Mouse (Mus musculus) kidney, embryonic 16.5 days (tissue): Measurements from ENCODE around the gene Olfr960. TPM values are rescaled to one million over a fixed set of nuclear protein-coding genes. Genes with fewer than 3 reads are reported as not detected.

ENCODE experiments used
- polyA plus RNA-seq: library from polyadenylated mRNA; unstranded; fragments of >200 nt; fragmentation: Nextera tagmentation; extraction: Ambion mirVana; gene quantifications from 2 replicates; pipeline ENCODE4 v1.2.1, GENCODE M21; 2015

The Olfr960 gene
- polyA plus RNA-seq, 1 experiment from 2014 or later = not detected

Other genes with a start within 250 kb of the Olfr960 start
- not detected in 2 replicates for gene Olfr951, start 234.0 kb upstream of the Olfr960 start, polyA plus RNA-seq
- gene Olfr952, start 194.2 kb upstream of the Olfr960 start, polyA plus RNA-seq = not detected in 2 replicates
- gene Olfr954, start 164.7 kb upstream of the Olfr960 start, polyA plus RNA-seq = not detected in 2 replicates
- gene Olfr955, start 149.4 kb upstream of the Olfr960 start, polyA plus RNA-seq = not detected in 2 replicates
- gene Olfr44, start 127.4 kb upstream of the Olfr960 start, polyA plus RNA-seq = not detected in 2 replicates
- gene Olfr957, start 105.6 kb upstream of the Olfr960 start, polyA plus RNA-seq = not detected in 2 replicates
- gene Olfr958, start 67.3 kb upstream of the Olfr960 start, polyA plus RNA-seq = not detected in 2 replicates
- not detected in 2 replicates for gene Olfr959, start 45.8 kb upstream of the Olfr960 start, polyA plus RNA-seq
- gene AW551984, start 17.0 kb upstream of the Olfr960 start, polyA plus RNA-seq = 15.5 and 16.2 TPM in 2 replicates
- not detected in 2 replicates for gene Olfr148, start 10.7 kb upstream of the Olfr960 start, polyA plus RNA-seq
- gene Olfr961, start 23.7 kb downstream of the Olfr960 start, polyA plus RNA-seq = not detected in 2 replicates
- gene Olfr963, start 45.8 kb downstream of the Olfr960 start, polyA plus RNA-seq = not detected in 2 replicates
- gene Olfr149, start 85.7 kb downstream of the Olfr960 start, polyA plus RNA-seq = not detected in 2 replicates
- not detected in 2 replicates for gene Olfr965, start 90.0 kb downstream of the Olfr960 start, polyA plus RNA-seq
- gene Olfr150, start 109.6 kb downstream of the Olfr960 start, polyA plus RNA-seq = not detected in 2 replicates
- not detected in 2 replicates for gene Olfr967, start 124.9 kb downstream of the Olfr960 start, polyA plus RNA-seq
- gene Olfr968, start 161.9 kb downstream of the Olfr960 start, polyA plus RNA-seq = not detected in 2 replicates
- not detected in 2 replicates for gene Olfr969, start 169.6 kb downstream of the Olfr960 start, polyA plus RNA-seq
- not detected in 2 replicates for gene Olfr970, start 187.5 kb downstream of the Olfr960 start, polyA plus RNA-seq
- not detected in 2 replicates for gene Olfr971, start 215.5 kb downstream of the Olfr960 start, polyA plus RNA-seq
- gene Olfr972, start 245.0 kb downstream of the Olfr960 start, polyA plus RNA-seq = not detected in 2 replicates